Mouse (Mus musculus) mature B cell (primary cell): ENCODE measurements around the gene Jpt2.

ENCODE experiments used
- in situ Hi-C: fragments of 300-500 bp; cut with MboI; formaldehyde crosslinking; loops from 2 replicates; pipeline ENCODE4 v1.14.3; 2019

Jpt2 gene

GRCm38 (mm10) chr17:24907591-24907990, 52.9 kb downstream of the Jpt2 start:
- in situ Hi-C loops, result no loop called here

DNA sequence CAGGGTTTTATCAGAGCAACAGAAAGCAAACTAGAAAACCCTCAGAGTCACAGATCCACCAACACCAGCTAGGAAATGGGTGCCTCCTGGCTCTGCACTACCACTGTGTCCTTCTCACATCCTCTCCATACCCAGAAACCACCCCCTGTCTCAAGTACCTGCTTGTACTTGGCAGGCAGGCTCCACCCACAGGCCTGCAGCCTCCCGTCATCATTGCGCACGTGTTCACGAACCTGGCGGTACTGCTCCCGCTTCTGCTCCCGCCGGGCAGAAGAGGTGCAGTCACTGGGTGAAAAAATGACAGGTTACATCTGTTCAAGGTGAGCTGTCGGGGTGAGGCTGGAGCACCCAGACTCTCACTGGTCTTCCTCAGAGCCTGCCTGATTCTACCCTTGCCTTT, 56.7 kb downstream of the Jpt2 start:
- in situ Hi-C loops, result no loop called here

- in situ Hi-C loops, result no loop called here
These were observed 57.6 kb downstream of the Jpt2 start for GRCm38 (mm10) chr17:24902671-24903474.

DNA sequence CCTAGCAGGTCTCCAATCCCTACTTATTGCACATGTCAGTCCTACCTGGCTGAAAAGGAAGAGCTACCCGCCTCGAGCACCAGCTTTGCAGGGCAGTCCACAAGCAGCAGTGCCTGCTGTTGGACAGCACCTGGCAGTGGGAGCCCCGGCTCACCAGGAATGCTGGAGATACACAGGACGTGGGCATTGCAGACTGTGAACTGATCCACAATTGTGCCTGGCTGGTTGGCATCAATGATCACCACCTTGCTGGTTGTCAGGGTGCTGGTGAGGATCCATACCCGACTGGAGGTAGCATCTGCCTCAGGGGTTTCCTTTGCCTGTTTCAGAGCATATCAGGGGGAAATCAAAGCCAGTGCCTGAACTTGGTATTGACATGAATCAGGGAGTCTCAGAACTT, 58.4 kb downstream of the Jpt2 start:
- in situ Hi-C loops, result no loop called here

GRCm38 (mm10) chr17:24900014-24900413, 60.5 kb downstream of the Jpt2 start:
- in situ Hi-C loops, result no loop called here

DNA sequence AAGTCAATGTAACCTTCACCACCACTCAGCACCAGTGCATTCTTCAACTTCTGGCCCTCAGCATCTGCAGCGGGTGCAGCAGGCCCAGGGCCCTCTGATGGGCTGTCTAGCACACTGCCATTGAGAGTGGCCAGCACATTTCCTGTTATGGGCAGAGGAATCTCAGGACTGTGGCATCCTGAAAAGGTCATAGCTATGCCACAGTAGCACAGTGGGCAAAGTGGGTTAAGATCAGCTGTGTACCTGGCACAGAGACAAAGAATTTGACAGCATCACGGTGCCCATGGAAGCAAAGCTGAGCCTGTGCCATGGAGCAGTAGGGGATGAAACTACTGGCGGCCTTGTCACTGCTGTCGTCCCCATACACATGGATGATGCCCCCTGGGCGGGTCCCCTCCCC, 61.3 kb downstream of the Jpt2 start:
- in situ Hi-C loops, result no loop called here

- in situ Hi-C loops, result no loop called here
These were observed 62.2 kb downstream of the Jpt2 start for GRCm38 (mm10) chr17:24898041-24898854.

GRCm38 (mm10) chr17:24897600-24897999, 62.9 kb downstream of the Jpt2 start:
- in situ Hi-C loops, result no loop called here

DNA sequence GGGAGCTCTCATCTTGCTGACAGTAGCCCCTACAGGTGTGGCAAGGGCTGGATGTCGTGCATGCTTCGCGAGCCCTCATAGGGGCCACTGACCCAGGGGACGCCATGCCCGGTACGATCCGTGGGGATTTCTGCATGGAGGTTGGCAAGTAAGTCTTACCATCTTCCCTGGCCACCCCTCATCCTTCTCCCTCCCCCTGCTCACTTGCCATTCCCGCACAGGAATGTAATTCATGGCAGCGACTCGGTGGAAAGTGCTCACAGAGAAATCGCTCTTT, 63.6 kb downstream of the Jpt2 start:
- in situ Hi-C loops, result no loop called here

- in situ Hi-C loops, result no loop called here
These were observed 64.1 kb downstream of the Jpt2 start, which contains the start of gene Nme3 for GRCm38 (mm10) chr17:24896241-24896992. TSS of gene Nme3 (plus strand) at chr17:24896500.

- in situ Hi-C loops, result no loop called here
These were observed 64.8 kb downstream of the Jpt2 start for GRCm38 (mm10) chr17:24895571-24896240.

DNA sequence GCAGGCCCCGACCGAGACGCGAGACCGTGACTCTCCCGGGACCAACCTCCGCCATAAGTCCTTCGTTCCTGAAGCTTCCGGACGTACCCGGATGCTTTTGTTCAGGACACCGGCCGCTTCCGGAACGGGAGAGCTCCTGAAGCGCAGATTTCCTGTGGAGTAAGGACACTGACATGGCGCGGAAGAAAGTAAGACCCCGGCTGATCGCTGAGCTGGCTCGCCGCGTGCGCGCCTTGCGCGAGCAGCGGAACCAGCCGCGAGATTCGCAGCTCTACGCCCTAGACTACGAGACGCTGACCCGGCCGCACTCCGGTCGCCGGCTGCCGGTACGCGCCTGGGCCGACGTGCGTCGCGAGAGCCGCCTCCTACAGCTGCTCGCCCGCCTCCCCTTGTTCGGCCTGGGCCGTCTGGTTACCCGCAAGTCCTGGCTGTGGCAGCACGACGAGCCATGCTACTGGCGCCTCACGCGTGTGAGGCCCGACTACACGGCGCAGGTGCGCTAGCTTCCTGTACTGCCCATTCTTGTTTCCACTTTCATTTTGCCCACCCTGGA, 65.4 kb downstream of the Jpt2 start, which contains the start of the genes Eme2 and Mrps34:
Gene Eme2 (minus strand): TSS at position 93 of the 553 bp plus-strand sequence.
Gene Mrps34 (plus strand): TSS at position 122 of the 553 bp plus-strand sequence.
- in situ Hi-C loops, result no loop called here

GRCm38 (mm10) chr17:24894061-24894994, 66.2 kb downstream of the Jpt2 start:
- in situ Hi-C loops, result no loop called here

- in situ Hi-C loops, result no loop called here
These were observed 67.2 kb downstream of the Jpt2 start for GRCm38 (mm10) chr17:24893276-24893675.

DNA sequence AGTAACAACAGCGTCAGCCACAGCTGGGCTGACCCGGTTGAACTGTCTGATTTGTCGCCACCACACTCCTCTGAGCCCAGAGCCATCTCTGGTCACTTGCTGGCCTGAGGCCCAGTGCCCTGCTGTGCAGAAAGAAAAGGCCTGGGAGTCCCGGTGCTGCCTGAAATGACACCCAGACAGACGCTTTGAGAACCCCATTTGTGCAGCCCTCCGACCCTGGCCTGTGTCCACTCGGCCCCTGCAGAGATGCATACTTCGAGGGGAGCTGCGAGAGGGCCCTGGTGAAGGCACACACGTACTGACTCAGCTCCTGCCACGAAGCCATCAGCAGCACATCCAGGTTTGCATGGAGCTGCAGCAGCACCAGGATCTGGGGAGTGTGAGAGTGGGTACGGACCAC, 67.7 kb downstream of the Jpt2 start:
- in situ Hi-C loops, result no loop called here

GRCm38 (mm10) chr17:24891321-24891720, 69.2 kb downstream of the Jpt2 start:
- in situ Hi-C loops, result no loop called here

GRCm38 (mm10) chr17:24890151-24891092, 70.1 kb downstream of the Jpt2 start:
- in situ Hi-C loops, result no loop called here

GRCm38 (mm10) chr17:24888862-24889261, 71.6 kb downstream of the Jpt2 start:
- in situ Hi-C loops, result no loop called here
